Mouse (Mus musculus) brown adipose tissue, adult 24 weeks (tissue): Measurements from ENCODE around the gene Krtcap3. TPM values are rescaled to one million over a fixed set of nuclear protein-coding genes. Genes with fewer than 3 reads are reported as not detected.
"Not testable (repeated sequence)": the region's sequence is repeated elsewhere in the genome, so short reads cannot be mapped to it uniquely, and the experiment has no call there.

ENCODE experiments used
- H3K27ac ChIP-seq: fragments of 200-500 bp; replicated peaks from 2 replicates; pipeline ENCODE4 v1.5.1; 2012; ENCODE audit warnings: low read depth, mild to moderate bottlenecking, low read length
- H3K4me1 ChIP-seq: fragments of 200-500 bp; 2 replicates; pipeline ENCODE4 v1.6.1; 2012; ENCODE audit warnings: low read length, mixed read lengths; ENCODE audit not compliant: control insufficient read depth, insufficient read depth, insufficient read length
- H3K4me3 ChIP-seq: fragments of 200-500 bp; 2 replicates; pipeline ENCODE4 v1.5.1; 2012; ENCODE audit warnings: low read depth, mild to moderate bottlenecking, low read length, moderate library complexity; ENCODE audit not compliant: insufficient read depth
- polyA plus RNA-seq: library from polyadenylated mRNA; stranded (reverse); fragments of >200 nt; gene quantifications from 2 replicates; pipeline ENCODE4 v1.2.4, GENCODE M21; 2012; ENCODE audit not compliant: missing spikeins, insufficient read depth, insufficient read length

Gene Krtcap3
- polyA plus RNA-seq = 2.0 TPM in 1 of 2 replicates, not detected in the other

DNA sequence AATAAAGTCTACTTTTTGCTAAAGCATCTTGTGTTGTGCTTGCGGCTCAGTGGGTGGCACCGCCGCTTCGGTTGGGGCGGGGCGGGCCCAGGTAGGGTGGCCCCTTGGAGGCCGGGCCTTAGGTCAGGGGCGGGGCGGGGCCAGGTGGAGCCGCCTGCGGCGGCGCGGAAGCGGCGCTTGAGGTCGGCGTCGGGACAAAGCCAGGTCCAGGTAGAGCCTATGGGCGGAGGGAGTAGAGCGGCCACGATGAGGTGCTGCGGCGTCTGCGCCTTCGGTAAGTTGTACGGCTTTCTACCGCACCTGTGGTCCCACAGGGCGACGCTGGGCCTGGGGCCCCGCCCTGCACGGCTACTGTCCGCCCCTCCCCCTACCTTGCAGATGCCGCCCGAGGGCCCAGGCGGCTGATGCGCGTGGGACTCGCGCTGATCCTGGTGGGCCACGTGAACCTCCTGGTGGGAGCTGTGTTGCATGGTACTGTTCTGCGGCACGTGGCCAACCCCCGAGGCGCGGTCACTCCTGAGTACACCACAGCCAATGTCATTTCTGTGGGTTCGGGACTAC lies at the start of gene Krtcap3:
TSS of gene Krtcap3 (plus strand) at position 151 of the 561 bp plus-strand sequence.
- no peak within 1 kb of the TSS for H3K4me3 ChIP-seq
- H3K4me1 ChIP-seq = peaks cover 9% of the 10 kb centered on the region
- H3K27ac ChIP-seq = no peak within 1 kb of the TSS

GRCm38 (mm10) chr5:31201742-31202590 lies 49.5 kb upstream of the Krtcap3 start, which contains the start of gene Zfp513:
Zfp513 (minus strand) TSS chr5:31202303.
- no peaks in the 10 kb centered on the region; the same call in 1 of the 2 replicates for H3K4me1 ChIP-seq
- H3K4me3 ChIP-seq = peak within 1 kb of the TSS; percentile 69
- peak within 1 kb of the TSS; percentile 85 for H3K27ac ChIP-seq

- no peaks in the 10 kb centered on the region; the same call in 1 of the 2 replicates for H3K4me1 ChIP-seq
- H3K27ac ChIP-seq = no peak overlapping the region
- H3K4me3 ChIP-seq = peak overlapping the region; percentile 69
Measured at GRCm38 (mm10) chr5:31202933-31203332, 48.6 kb upstream of the Krtcap3 start.

- H3K4me1 ChIP-seq = no peaks in the 10 kb centered on the region; the same call in 1 of the 2 replicates
- H3K4me3 ChIP-seq = no peak overlapping the region
- H3K27ac ChIP-seq = no peak overlapping the region
Measured at GRCm38 (mm10) chr5:31203866-31204265, 47.6 kb upstream of the Krtcap3 start.

DNA sequence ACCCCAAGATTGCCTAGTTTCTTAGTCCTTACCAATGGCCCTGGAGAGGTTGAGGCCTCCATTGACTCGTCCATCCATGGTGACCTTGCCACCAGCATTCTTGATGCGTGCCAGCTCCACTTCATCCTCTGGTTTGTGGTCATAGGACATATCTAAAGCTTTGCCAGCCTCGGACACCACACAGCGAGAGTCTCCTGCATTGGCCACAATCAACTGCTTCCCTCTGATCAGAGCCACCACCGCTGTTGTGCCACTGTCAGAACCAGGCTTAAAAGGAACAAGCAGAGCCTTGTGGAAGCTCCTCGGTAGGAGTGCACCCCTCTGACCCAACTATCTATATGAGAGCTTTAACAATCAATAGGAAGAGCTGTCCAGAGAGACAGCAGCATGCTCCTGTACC lies 47.1 kb upstream of the Krtcap3 start:
- no peak overlapping the region for H3K4me3 ChIP-seq
- no peaks in the 10 kb centered on the region; the same call in 1 of the 2 replicates for H3K4me1 ChIP-seq
- H3K27ac ChIP-seq = no peak overlapping the region

GRCm38 (mm10) chr5:31216554-31216953 lies 34.9 kb upstream of the Krtcap3 start:
- not testable (repeated sequence) for H3K27ac ChIP-seq, H3K4me1 ChIP-seq

DNA sequence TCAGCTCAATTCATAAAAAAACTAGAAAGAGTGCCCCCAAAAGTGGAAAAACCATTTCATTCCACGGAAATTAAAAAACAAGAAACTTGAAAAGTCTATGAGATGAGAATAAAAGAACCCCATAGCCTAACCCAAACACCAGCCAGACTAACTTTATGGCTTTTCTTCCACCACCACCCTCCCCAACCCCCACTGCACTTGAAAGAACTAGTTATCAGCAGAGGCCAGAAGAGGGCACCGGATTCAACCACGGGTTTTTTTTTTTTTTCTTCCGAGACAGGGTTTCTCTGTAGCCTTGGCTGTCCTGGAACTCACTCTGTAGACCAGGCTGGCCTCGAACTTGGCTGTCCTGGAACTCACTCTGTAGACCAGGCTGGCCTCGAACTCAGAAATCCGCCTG lies 33.2 kb upstream of the Krtcap3 start:
- no peak overlapping the region for H3K27ac ChIP-seq
- H3K4me1 ChIP-seq = no peaks in the 10 kb centered on the region
- no peak overlapping the region for H3K4me3 ChIP-seq

More at GRCm38 (mm10) chr5:31216554-31216953, 34.9 kb upstream of the Krtcap3 start:
- not testable (repeated sequence) for H3K4me3 ChIP-seq

DNA sequence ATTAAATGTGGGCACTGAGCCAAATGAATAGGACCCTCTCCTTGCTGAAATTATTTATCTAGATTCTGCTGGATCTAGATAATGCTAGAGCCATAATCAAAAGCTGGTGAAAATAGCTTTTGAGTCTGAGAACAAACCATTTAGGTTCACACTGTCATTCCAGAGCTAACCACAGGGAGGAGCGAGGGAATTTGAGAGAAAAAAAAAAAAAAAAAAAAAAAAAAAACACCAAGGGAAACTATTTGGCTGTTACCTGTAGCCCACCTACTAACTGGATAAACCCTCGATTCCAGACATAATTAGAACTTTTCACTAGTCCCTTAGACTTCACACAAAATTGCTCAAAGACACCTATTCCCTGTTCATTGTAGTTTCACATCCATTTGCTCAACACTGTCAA lies 32.4 kb upstream of the Krtcap3 start:
- Histone ChIP-seq H3K4me3 (no peak overlapping the region), H3K27ac (no peak overlapping the region), H3K4me1 (no peaks in the 10 kb centered on the region)

GRCm38 (mm10) chr5:31219474-31219873 lies 32.0 kb upstream of the Krtcap3 start:
- Histone ChIP-seq H3K4me3 (peak overlapping the region; percentile 93), H3K27ac (peak overlapping the region; percentile 64; the same call in 1 of the 2 replicates), H3K4me1 (no peaks in the 10 kb centered on the region)

- Histone ChIP-seq H3K4me1 (no peaks in the 10 kb centered on the region), H3K27ac (peak overlapping the region; percentile 64), H3K4me3 (peak overlapping the region; percentile 93)
Measured at GRCm38 (mm10) chr5:31219911-31220447, 31.5 kb upstream of the Krtcap3 start.

- Histone ChIP-seq H3K4me1 (no peaks in the 10 kb centered on the region), H3K27ac (peak within 1 kb of the TSS; percentile 72), H3K4me3 (peak within 1 kb of the TSS; percentile 93)
Measured at GRCm38 (mm10) chr5:31220448-31221303, 30.8 kb upstream of the Krtcap3 start, which contains the start of gene Ppm1g. Ppm1g (minus strand) TSS chr5:31220687.

DNA sequence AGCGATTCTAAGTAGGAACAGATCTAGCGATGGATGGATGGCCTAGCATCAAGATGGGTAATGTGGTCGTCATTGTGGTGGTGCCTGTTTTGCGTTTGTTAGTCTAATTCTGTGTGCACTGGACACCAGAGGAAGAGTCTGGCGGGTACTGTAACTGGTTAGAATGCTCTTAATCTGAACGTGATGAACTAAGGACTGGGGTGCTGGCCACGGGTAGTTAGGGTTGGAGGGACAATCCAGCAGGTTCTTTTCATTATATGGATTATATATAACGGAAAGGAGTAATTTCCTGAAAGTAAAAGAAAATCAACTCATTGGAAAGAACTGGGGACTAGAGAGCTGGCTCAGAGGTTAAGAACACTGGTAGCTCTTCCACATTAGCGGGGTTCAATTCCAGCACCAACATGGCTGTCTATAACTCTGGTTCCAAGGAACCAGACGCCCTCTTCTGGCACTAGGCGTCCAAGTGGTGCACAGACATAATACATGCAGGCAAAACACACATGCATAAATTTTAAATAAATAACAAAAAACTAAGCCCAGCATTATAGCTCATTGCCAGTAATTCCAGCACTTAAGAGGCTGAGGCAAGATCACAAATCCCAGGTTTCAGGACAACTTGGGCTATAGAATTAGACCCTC lies 30.1 kb upstream of the Krtcap3 start:
- peak overlapping the region; percentile 78 for H3K4me3 ChIP-seq
- peak overlapping the region; percentile 72 for H3K27ac ChIP-seq

GRCm38 (mm10) chr5:31222696-31223095 lies 28.8 kb upstream of the Krtcap3 start:
- H3K4me3 ChIP-seq = no peak overlapping the region
- H3K27ac ChIP-seq = no peak overlapping the region
- no peaks in the 10 kb centered on the region for H3K4me1 ChIP-seq

More for the DNA sequence above, 30.1 kb upstream of the Krtcap3 start:
- H3K4me1 ChIP-seq = no peaks in the 10 kb centered on the region

GRCm38 (mm10) chr5:31226641-31227040 lies 24.9 kb upstream of the Krtcap3 start:
- Histone ChIP-seq H3K27ac (no peak overlapping the region), H3K4me1 (no peaks in the 10 kb centered on the region), H3K4me3 (no peak overlapping the region)
